Mouse (Mus musculus) embryonic fibroblast, embryonic 13.5 days (primary cell): Measurements from ENCODE around the gene Cd8a.

ENCODE experiments used
- CTCF ChIP-seq: IDR thresholded peaks from 2 replicates; pipeline ENCODE4 v1.5.1; 2011; ENCODE audit warnings: mild to moderate bottlenecking, control low read depth, low read length, moderate library complexity, borderline replicate concordance; ENCODE audit not compliant: insufficient read depth
- POLR2A ChIP-seq: IDR thresholded peaks from 2 replicates; pipeline ENCODE4 v1.6.1; 2011; ENCODE audit warnings: low read depth, mild to moderate bottlenecking, control low read depth, low read length, moderate library complexity

GRCm38 (mm10) chr6:71414624-71415023 is 41.4 kb downstream of the Cd8a start:
- TF ChIP-seq CTCF (no peak), POLR2A (no peak)
